Mouse (Mus musculus) forebrain, embryonic 11.5 days (tissue): ENCODE results near the gene Gstm3. TPM values are rescaled to one million over a fixed set of nuclear protein-coding genes. Genes with fewer than 3 reads are reported as not detected.
"Not testable (repeated sequence)": the region's sequence is repeated elsewhere in the genome, so short reads cannot be mapped to it uniquely, and the experiment has no call there.

Source experiments
- ATAC-seq: fragments of 200-750 bp; cut with Nextera tagmentation; replicated peaks from 2 replicates; pipeline ENCODE4 v1.8.0; 2017; ENCODE audit warnings: moderate TSS enrichment; ENCODE audit not compliant: low FRiP score
- DNase-seq: peaks from one replicate; pipeline ENCODE4 v3.0.0-alpha.2; 2017; ENCODE audit warnings: low spot score
- H3K27ac ChIP-seq: fragments of 300-500 bp; sonication (generic); 2 replicates; pipeline ENCODE4 v1.5.1; 2014; ENCODE audit warnings: low read depth, low read length
- H3K27me3 ChIP-seq: fragments of 300-500 bp; sonication (generic); 2 replicates; pipeline ENCODE4 v1.6.1; 2014; ENCODE audit warnings: mild to moderate bottlenecking, low read length, mixed read lengths; ENCODE audit not compliant: control insufficient read depth, insufficient read depth
- H3K36me3 ChIP-seq: fragments of 300-500 bp; sonication (generic); 2 replicates; pipeline ENCODE4 v1.6.1; 2014; ENCODE audit warnings: mild to moderate bottlenecking, low read length, moderate library complexity, mixed read lengths; ENCODE audit not compliant: control insufficient read depth, insufficient read depth
- H3K4me1 ChIP-seq: fragments of 300-500 bp; sonication (generic); replicated peaks from 2 replicates; pipeline ENCODE4 v1.6.1; 2014; ENCODE audit warnings: low read length, mixed read lengths; ENCODE audit not compliant: control insufficient read depth, insufficient read depth
- H3K4me2 ChIP-seq: fragments of 300-500 bp; sonication (generic); 2 replicates; pipeline ENCODE4 v1.6.1; 2014; ENCODE audit warnings: low read depth, mild to moderate bottlenecking, low read length, moderate library complexity, mixed read lengths; ENCODE audit not compliant: severe bottlenecking
- H3K4me3 ChIP-seq: fragments of 300-500 bp; sonication (generic); 2 replicates; pipeline ENCODE4 v1.5.1; 2014; ENCODE audit warnings: low read depth, low read length
- H3K9ac ChIP-seq: fragments of 300-500 bp; sonication (generic); 2 replicates; pipeline ENCODE4 v1.6.1; 2014; ENCODE audit warnings: low read length
- H3K9me3 ChIP-seq: fragments of 300-500 bp; sonication (generic); 2 replicates; pipeline ENCODE4 v1.6.1; 2016; ENCODE audit warnings: low read length, mixed read lengths; ENCODE audit not compliant: control insufficient read depth
- WGBS: fragments of 180-500 bp; shearing (Covaris S2); extraction: QIAGEN DNeasy Blood & Tissue Kit; methylation state at CpG from one replicate; pipeline ENCODE4 v1.1.7; 2014; 5-methylcytosine and 5-hydroxymethylcytosine counted together
- polyA plus RNA-seq: library from polyadenylated mRNA; unstranded; fragments of >200 nt; fragmentation: Nextera tagmentation; extraction: Ambion mirVana; gene quantifications from 2 replicates; pipeline ENCODE4 v1.2.1, GENCODE M21; 2014

Gene Gstm3
- polyA plus RNA-seq, 1 experiment from 2014 or later = not detected

DNA sequence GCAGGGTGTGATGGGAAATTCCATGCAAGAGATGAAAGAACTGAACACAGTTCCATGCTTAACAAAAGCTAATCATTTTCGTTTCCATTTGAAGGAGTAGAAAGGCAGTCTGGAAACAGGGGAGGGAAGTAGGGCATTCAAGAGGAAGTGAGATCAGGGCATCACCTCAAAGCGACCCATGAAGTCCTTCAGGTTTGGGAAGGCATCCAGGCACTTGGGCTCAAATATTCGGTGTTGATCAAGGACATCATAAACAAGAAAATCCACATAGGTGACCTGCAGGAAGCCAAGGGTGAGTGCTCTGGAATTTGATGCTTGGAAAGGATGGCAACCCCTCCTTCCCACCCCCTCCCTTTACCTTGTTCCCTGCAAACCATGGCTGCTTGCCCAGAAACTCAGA is 14.7 kb upstream of the Gstm3 start:
- no peaks in the 10 kb centered on the region for H3K9me3 ChIP-seq
- WGBS = 66% methylated on average over 3 of the region's 3 CpGs
- H3K4me1 ChIP-seq = no peaks in the 10 kb centered on the region
- H3K4me3 ChIP-seq = no peak overlapping the region
- no peaks in the 10 kb centered on the region for H3K36me3 ChIP-seq
- no peak overlapping the region for H3K9ac ChIP-seq
- DNase-seq (no peak), ATAC-seq (no peak)
- no peak overlapping the region for H3K4me2 ChIP-seq
- H3K27me3 ChIP-seq = no peaks in the 10 kb centered on the region
- no peak overlapping the region for H3K27ac ChIP-seq

DNA sequence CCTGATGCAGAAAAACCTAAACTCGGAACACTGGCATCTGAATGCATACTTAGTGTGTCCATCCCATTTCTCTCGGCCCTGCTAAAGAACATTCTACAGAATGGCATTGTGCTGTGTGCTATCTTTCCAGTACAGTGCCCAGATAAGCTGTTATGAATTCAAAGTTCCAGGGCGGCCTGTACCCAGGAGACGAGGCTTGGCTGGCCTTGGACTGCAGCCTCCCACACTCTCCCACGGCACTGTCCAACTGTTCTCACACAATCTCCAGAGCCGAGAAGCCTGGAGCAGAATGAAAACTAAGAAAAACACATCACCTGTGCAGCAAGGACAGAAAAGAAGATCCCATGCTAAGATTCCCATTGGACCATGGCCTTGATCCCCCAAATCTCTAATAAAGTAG is 13.6 kb upstream of the Gstm3 start:
- H3K4me3 ChIP-seq = no peak overlapping the region
- 86% methylated on average over 6 of the region's 6 CpGs for WGBS
- H3K27me3 ChIP-seq = no peaks in the 10 kb centered on the region
- H3K4me2 ChIP-seq = no peak overlapping the region
- DNase-seq (no peak), ATAC-seq (no peak)
- H3K9ac ChIP-seq = no peak overlapping the region
- H3K4me1 ChIP-seq = no peaks in the 10 kb centered on the region
- H3K27ac ChIP-seq = no peak overlapping the region
- H3K9me3 ChIP-seq = no peaks in the 10 kb centered on the region
- no peaks in the 10 kb centered on the region for H3K36me3 ChIP-seq

DNA sequence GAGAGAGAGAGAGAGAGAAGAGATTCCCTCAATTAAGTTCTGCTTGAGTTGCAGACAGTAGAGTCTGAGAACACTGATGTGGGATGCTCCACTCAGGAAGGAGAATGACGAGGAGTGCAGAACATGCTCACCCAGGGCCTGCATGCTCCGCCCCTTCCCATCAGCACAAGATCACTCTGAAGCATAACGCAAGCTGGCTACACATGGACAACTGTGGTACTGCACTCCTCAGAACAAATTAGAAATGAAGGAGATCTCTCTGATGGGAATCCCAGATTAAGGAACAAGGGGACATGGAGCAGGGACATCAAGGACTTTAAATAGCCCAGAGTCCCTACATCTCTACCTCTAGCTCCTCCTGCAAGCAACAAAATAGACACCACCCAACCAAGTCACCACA is 12.2 kb upstream of the Gstm3 start:
- 73% methylated on average over 3 of the region's 3 CpGs for WGBS
- no peaks in the 10 kb centered on the region for H3K9me3 ChIP-seq
- no peak overlapping the region for H3K9ac ChIP-seq
- no peaks in the 10 kb centered on the region for H3K27me3 ChIP-seq
- no peaks in the 10 kb centered on the region for H3K4me1 ChIP-seq
- H3K36me3 ChIP-seq = no peaks in the 10 kb centered on the region
- ATAC-seq = no peak
- no peak overlapping the region for H3K4me2 ChIP-seq
- no peak overlapping the region for H3K4me3 ChIP-seq
- DNase-seq = no peak
- no peak overlapping the region for H3K27ac ChIP-seq

DNA sequence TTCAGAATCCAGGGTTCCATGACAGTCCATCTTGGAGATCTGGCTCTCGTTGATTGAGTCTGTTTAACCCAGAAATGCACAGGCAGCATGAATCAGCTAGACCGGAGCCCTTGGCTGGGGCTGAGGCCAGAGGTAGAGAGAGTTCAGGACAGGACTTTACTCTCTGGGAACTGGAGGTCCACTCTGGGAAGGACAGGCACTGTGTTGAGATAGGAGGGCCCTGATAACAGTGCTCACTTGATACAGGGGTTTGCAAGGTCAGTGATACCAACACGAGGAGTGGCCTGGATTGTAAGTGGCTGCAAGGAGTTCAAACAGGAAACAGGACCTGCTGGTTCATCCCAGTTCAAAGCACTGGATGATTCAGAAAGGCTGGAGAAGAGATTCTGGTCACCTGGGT is 8.6 kb upstream of the Gstm3 start:
- WGBS = 78% methylated on average over 3 of the region's 3 CpGs
- Histone ChIP-seq H3K27me3 (no peaks in the 10 kb centered on the region), H3K9me3 (no peaks in the 10 kb centered on the region), H3K9ac (no peak overlapping the region), H3K4me3 (no peak overlapping the region), H3K4me2 (no peak overlapping the region), H3K36me3 (no peaks in the 10 kb centered on the region), H3K4me1 (no peaks in the 10 kb centered on the region), H3K27ac (no peak overlapping the region)
- ATAC-seq (no peak), DNase-seq (no peak)

DNA sequence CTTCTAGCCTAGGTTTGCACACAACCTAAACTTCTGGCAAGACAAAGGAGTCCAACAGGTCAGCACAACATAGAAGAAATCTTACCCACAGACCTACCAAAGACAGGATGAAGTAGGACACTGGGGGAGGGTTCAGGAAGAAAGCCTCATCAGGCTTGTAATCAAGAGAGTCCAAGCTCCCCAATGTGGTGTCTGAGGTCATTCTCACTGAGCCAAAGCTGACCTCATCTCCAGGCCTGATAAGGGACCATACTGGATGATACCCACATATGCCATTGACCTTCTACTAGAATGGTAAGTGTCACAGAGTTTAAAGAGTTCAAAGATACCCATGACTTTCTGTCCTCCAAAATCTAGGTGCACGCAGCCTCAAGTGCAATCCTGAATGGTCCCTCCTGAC is 5.2 kb upstream of the Gstm3 start:
- no peak for ATAC-seq
- Histone ChIP-seq H3K4me1 (no peaks in the 10 kb centered on the region), H3K4me3 (no peak overlapping the region), H3K27me3 (no peaks in the 10 kb centered on the region), H3K4me2 (no peak overlapping the region), H3K9ac (no peak overlapping the region), H3K36me3 (no peaks in the 10 kb centered on the region), H3K9me3 (no peaks in the 10 kb centered on the region), H3K27ac (no peak overlapping the region)
- no peak for DNase-seq
- WGBS = 92% methylated on average over 1 of the region's 1 CpGs

DNA sequence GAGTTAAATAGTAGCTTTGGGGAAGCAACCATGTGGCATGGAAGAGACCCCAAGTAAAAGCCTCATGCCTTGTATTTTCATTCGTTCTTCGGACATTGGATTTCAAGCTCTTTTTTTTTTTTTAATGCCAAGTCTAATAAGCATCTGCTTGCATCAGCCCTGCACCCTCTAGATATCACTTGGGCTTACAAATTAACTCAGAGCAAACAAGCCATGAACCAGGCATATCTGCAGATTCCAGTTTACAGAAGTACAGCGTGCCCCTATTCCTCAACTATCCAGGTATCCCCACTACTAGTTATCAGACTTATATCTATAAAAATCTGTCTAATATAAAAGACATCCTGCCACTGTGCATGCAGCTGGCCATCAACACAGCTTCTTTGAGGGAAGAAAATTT is 3.0 kb upstream of the Gstm3 start:
- WGBS = 96% methylated on average over 3 of the region's 3 CpGs
- Histone ChIP-seq H3K27me3 (no peaks in the 10 kb centered on the region), H3K9ac (no peak overlapping the region), H3K9me3 (no peaks in the 10 kb centered on the region), H3K27ac (no peak overlapping the region), H3K36me3 (no peaks in the 10 kb centered on the region), H3K4me3 (no peak overlapping the region), H3K4me2 (no peak overlapping the region), H3K4me1 (no peaks in the 10 kb centered on the region)
- ATAC-seq (no peak), DNase-seq (no peak)

DNA sequence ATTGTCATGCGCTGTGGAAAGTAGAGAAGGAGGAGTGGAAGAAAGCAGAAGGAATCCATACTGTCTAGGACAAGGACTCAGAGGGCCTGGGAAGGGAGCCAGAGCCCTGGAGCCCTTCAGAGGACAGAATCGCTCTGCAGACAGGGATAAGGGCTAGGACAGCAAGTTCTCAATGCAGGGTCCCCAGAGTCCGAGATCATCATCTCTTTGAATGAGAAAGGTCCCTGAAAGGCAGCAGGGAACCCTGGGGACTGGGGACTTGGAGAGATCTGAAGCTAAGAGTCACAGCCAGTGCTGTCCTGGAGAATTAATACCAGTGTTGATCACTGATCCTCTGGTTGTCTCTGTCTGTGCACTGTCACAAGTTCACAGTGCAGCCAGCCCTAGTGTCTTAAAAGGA is 2.0 kb upstream of the Gstm3 start:
- 44% methylated on average over 3 of the region's 3 CpGs for WGBS
- not testable (repeated sequence) for H3K36me3 ChIP-seq, H3K27ac ChIP-seq, ATAC-seq, DNase-seq, H3K4me1 ChIP-seq, H3K4me2 ChIP-seq, H3K27me3 ChIP-seq, H3K9me3 ChIP-seq, H3K9ac ChIP-seq, H3K4me3 ChIP-seq

DNA sequence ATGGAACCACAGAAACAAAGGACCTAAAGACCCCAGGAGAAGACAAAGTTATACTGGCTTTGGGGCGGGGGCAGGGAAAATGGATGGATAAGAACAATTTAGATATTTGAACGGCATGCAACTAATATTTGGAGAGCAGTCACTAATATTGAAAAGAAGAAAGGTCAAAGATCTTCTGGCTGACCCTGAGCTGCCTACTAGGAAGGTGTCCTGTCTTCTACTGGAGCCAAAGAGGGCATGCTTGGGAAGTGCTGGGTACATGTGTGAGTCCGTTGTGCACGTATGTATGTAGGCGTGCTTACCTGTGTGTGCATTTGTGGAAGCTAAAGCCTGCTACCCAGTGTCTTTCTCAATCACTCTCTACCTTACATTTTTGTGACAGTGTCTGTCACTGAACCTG is 2.5 kb downstream of the Gstm3 start:
- DNase-seq (no peak), ATAC-seq (no peak)
- no peak overlapping the region for H3K4me3 ChIP-seq
- no peak overlapping the region for H3K4me2 ChIP-seq
- H3K4me1 ChIP-seq = no peaks in the 10 kb centered on the region
- no peak overlapping the region for H3K27ac ChIP-seq
- no peaks in the 10 kb centered on the region for H3K36me3 ChIP-seq
- 97% methylated on average over 5 of the region's 5 CpGs for WGBS
- no peak overlapping the region for H3K9ac ChIP-seq
- H3K9me3 ChIP-seq = no peaks in the 10 kb centered on the region
- H3K27me3 ChIP-seq = no peaks in the 10 kb centered on the region

DNA sequence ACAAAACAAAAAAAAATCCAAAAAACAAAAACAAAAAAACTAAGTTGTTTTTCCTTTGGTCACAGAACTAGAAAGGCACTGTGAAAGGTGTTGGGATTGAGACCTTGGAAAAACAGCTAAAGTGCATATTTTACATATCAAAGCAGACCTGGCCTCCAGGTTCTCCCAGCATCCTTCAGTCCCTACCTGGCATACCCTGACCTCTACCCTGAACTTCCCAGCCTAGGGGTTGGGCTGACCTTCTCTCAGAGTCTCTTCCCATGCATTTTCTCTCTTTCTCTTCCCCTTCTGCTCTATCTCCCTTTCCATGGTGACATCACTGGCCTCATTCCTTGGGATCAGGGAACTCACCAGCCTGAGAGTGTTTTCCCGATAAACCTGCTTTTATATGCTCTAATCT is 3.5 kb downstream of the Gstm3 start:
- ATAC-seq = no peak
- no peak overlapping the region for H3K4me2 ChIP-seq
- H3K4me3 ChIP-seq = no peak overlapping the region
- DNase-seq = no peak
- H3K27ac ChIP-seq = no peak overlapping the region
- 83% methylated on average over 1 of the region's 1 CpGs for WGBS
- no peaks in the 10 kb centered on the region for H3K36me3 ChIP-seq
- H3K9me3 ChIP-seq = no peaks in the 10 kb centered on the region
- H3K9ac ChIP-seq = no peak overlapping the region
- H3K27me3 ChIP-seq = no peaks in the 10 kb centered on the region
- no peaks in the 10 kb centered on the region for H3K4me1 ChIP-seq
